Mouse (Mus musculus) neural tube, embryonic 13.5 days (tissue): Measurements from ENCODE around the gene Scrn3. TPM values are rescaled to one million over a fixed set of nuclear protein-coding genes. Genes with fewer than 3 reads are reported as not detected.
A peak's percentile ranks its signal among the peaks of the same experiment; 100 is the strongest.

Experiments
- ATAC-seq: fragments of 200-750 bp; cut with Nextera tagmentation; 2 replicates; pipeline ENCODE4 v1.8.0; 2017; ENCODE audit warnings: low read depth, mild to moderate bottlenecking, moderate TSS enrichment, moderate library complexity
- H3K27ac ChIP-seq: fragments of 300-500 bp; sonication (generic); replicated peaks from 2 replicates; pipeline ENCODE4 v1.5.1; 2015; ENCODE audit warnings: moderate library complexity, mild to moderate bottlenecking, inconsistent platforms
- H3K27me3 ChIP-seq: fragments of 300-500 bp; sonication (generic); 2 replicates; pipeline ENCODE4 v1.6.1; 2015; ENCODE audit warnings: mild to moderate bottlenecking, inconsistent platforms
- H3K36me3 ChIP-seq: fragments of 300-500 bp; sonication (generic); 2 replicates; pipeline ENCODE4 v1.6.1; 2015; ENCODE audit warnings: mild to moderate bottlenecking, inconsistent platforms
- H3K4me1 ChIP-seq: fragments of 300-500 bp; sonication (generic); replicated peaks from 2 replicates; pipeline ENCODE4 v1.6.1; 2015; ENCODE audit warnings: inconsistent platforms
- H3K4me2 ChIP-seq: fragments of 300-500 bp; sonication (generic); 2 replicates; pipeline ENCODE4 v1.6.1; 2015; ENCODE audit warnings: inconsistent platforms, mild to moderate bottlenecking, moderate library complexity
- H3K4me3 ChIP-seq: fragments of 300-500 bp; sonication (generic); 2 replicates; pipeline ENCODE4 v1.5.1; 2015; ENCODE audit warnings: mild to moderate bottlenecking, inconsistent platforms
- H3K9ac ChIP-seq: fragments of 300-500 bp; sonication (generic); 2 replicates; pipeline ENCODE4 v1.6.1; 2015; ENCODE audit warnings: moderate library complexity, mild to moderate bottlenecking, inconsistent platforms
- H3K9me3 ChIP-seq: fragments of 300-500 bp; sonication (generic); 2 replicates; pipeline ENCODE4 v1.6.1; 2016; ENCODE audit warnings: inconsistent platforms
- WGBS: fragments of 180-500 bp; shearing (Covaris S2); methylation state at CpG from one replicate; pipeline ENCODE4 v1.1.7; 2015; 5-methylcytosine and 5-hydroxymethylcytosine counted together
- polyA plus RNA-seq: library from polyadenylated mRNA; unstranded; fragments of >200 nt; fragmentation: Nextera tagmentation; extraction: Ambion mirVana; gene quantifications from 2 replicates; pipeline ENCODE4 v1.2.1, GENCODE M21; 2015

The Scrn3 gene
- polyA plus RNA-seq, 1 experiment from 2014 or later = 9.0 TPM

- Histone ChIP-seq H3K4me1 (0 out of 2 replicates have a peak, but pooled peaks cover 4% of the 10 kb centered on the region), H3K36me3 (peaks cover 47% of the 10 kb centered on the region), H3K27ac (no peak overlapping the region), H3K4me3 (no peak overlapping the region), H3K27me3 (no peaks in the 10 kb centered on the region), H3K9ac (no peak overlapping the region), H3K4me2 (no peak overlapping the region), H3K9me3 (no peaks in the 10 kb centered on the region)
- WGBS = 74% methylated on average over 3 of the region's 3 CpGs
- no peak for ATAC-seq
Observed at GRCm38 (mm10) chr2:73298841-73299240, 13.6 kb upstream of the Scrn3 start.

GRCm38 (mm10) chr2:73301979-73302378 lies 10.4 kb upstream of the Scrn3 start:
- no peak for ATAC-seq
- H3K27ac ChIP-seq = no peak overlapping the region
- no peak overlapping the region for H3K4me3 ChIP-seq
- WGBS = 85% methylated on average over 1 of the region's 1 CpGs
- H3K9me3 ChIP-seq = no peaks in the 10 kb centered on the region
- H3K4me2 ChIP-seq = no peak overlapping the region
- H3K9ac ChIP-seq = no peak overlapping the region
- peaks cover 60% of the 10 kb centered on the region for H3K36me3 ChIP-seq
- no peaks in the 10 kb centered on the region for H3K27me3 ChIP-seq
- 0 out of 2 replicates have a peak, but pooled peaks cover 4% of the 10 kb centered on the region for H3K4me1 ChIP-seq

- H3K27me3 ChIP-seq = no peaks in the 10 kb centered on the region
- no peak overlapping the region for H3K4me2 ChIP-seq
- H3K4me3 ChIP-seq = no peak overlapping the region
- H3K27ac ChIP-seq = no peak overlapping the region
- H3K4me1 ChIP-seq = 0 out of 2 replicates have a peak, but pooled peaks cover 4% of the 10 kb centered on the region
- H3K9ac ChIP-seq = no peak overlapping the region
- H3K36me3 ChIP-seq = peaks cover 67% of the 10 kb centered on the region
- ATAC-seq = no peak
- H3K9me3 ChIP-seq = no peaks in the 10 kb centered on the region
- WGBS = 95% methylated on average over 9 of the region's 9 CpGs
Observed at GRCm38 (mm10) chr2:73302722-73303121, 9.7 kb upstream of the Scrn3 start.

GRCm38 (mm10) chr2:73304506-73304905 lies 7.9 kb upstream of the Scrn3 start:
- peaks cover 77% of the 10 kb centered on the region for H3K36me3 ChIP-seq

GRCm38 (mm10) chr2:73306006-73306405 lies 6.4 kb upstream of the Scrn3 start:
- no peak overlapping the region for H3K9ac ChIP-seq
- H3K4me1 ChIP-seq = peaks cover under 1% of the 10 kb centered on the region; the same call in 1 of the 2 replicates
- no peaks in the 10 kb centered on the region for H3K9me3 ChIP-seq
- no peaks in the 10 kb centered on the region for H3K27me3 ChIP-seq
- H3K4me2 ChIP-seq = no peak overlapping the region
- 91% methylated on average over 7 of the region's 7 CpGs for WGBS
- no peak overlapping the region for H3K27ac ChIP-seq
- H3K4me3 ChIP-seq = no peak overlapping the region
- no peak for ATAC-seq
- H3K36me3 ChIP-seq = peaks cover 78% of the 10 kb centered on the region

More at GRCm38 (mm10) chr2:73304506-73304905, 7.9 kb upstream of the Scrn3 start:
- no peaks in the 10 kb centered on the region for H3K27me3 ChIP-seq
- H3K27ac ChIP-seq = no peak overlapping the region
- 92% methylated on average over 5 of the region's 5 CpGs for WGBS
- H3K9me3 ChIP-seq = no peaks in the 10 kb centered on the region
- no peak for ATAC-seq
- no peak overlapping the region for H3K4me2 ChIP-seq
- no peaks in the 10 kb centered on the region for H3K4me1 ChIP-seq
- no peak overlapping the region for H3K4me3 ChIP-seq
- no peak overlapping the region for H3K9ac ChIP-seq

- Histone ChIP-seq H3K9ac (peak overlapping the region; percentile 67), H3K9me3 (no peaks in the 10 kb centered on the region), H3K27ac (peak overlapping the region; percentile 79), H3K4me1 (peaks cover 14% of the 10 kb centered on the region), H3K36me3 (peaks cover 18% of the 10 kb centered on the region), H3K27me3 (no peaks in the 10 kb centered on the region), H3K4me3 (peak overlapping the region; percentile 78), H3K4me2 (peak overlapping the region; percentile 54)
- ATAC-seq = peak; percentile 54
- WGBS = 46% methylated on average over 14 of the region's 14 CpGs
Observed at GRCm38 (mm10) chr2:73313117-73313501, 708 bp downstream of the Scrn3 start.

GRCm38 (mm10) chr2:73314311-73314710 lies 1.9 kb downstream of the Scrn3 start:
- Histone ChIP-seq H3K27me3 (no peaks in the 10 kb centered on the region), H3K36me3 (peaks cover 8% of the 10 kb centered on the region), H3K9ac (no peak overlapping the region), H3K4me2 (no peak overlapping the region), H3K4me1 (peaks cover 14% of the 10 kb centered on the region), H3K27ac (no peak overlapping the region), H3K4me3 (no peak overlapping the region), H3K9me3 (no peaks in the 10 kb centered on the region)
- WGBS = 90% methylated on average over 3 of the region's 3 CpGs
- ATAC-seq = no peak

GRCm38 (mm10) chr2:73317426-73317825 lies 5.0 kb downstream of the Scrn3 start:
- 93% methylated on average over 9 of the region's 9 CpGs for WGBS
- H3K4me1 ChIP-seq = peaks cover 4% of the 10 kb centered on the region

GRCm38 (mm10) chr2:73319218-73319617 lies 6.8 kb downstream of the Scrn3 start:
- 90% methylated on average over 5 of the region's 5 CpGs for WGBS
- Histone ChIP-seq H3K9me3 (no peaks in the 10 kb centered on the region), H3K27ac (no peak overlapping the region), H3K27me3 (no peaks in the 10 kb centered on the region), H3K4me1 (no peaks in the 10 kb centered on the region), H3K36me3 (no peaks in the 10 kb centered on the region), H3K4me3 (no peak overlapping the region), H3K4me2 (no peak overlapping the region), H3K9ac (no peak overlapping the region)
- no peak for ATAC-seq

More at GRCm38 (mm10) chr2:73317426-73317825, 5.0 kb downstream of the Scrn3 start:
- no peaks in the 10 kb centered on the region for H3K36me3 ChIP-seq
- no peak for ATAC-seq
- H3K9me3 ChIP-seq = no peaks in the 10 kb centered on the region
- H3K27ac ChIP-seq = no peak overlapping the region
- no peak overlapping the region for H3K9ac ChIP-seq
- H3K4me2 ChIP-seq = no peak overlapping the region
- no peaks in the 10 kb centered on the region for H3K27me3 ChIP-seq
- H3K4me3 ChIP-seq = no peak overlapping the region

- Histone ChIP-seq H3K27ac (no peak overlapping the region), H3K36me3 (no peaks in the 10 kb centered on the region), H3K27me3 (no peaks in the 10 kb centered on the region), H3K4me3 (no peak overlapping the region), H3K4me2 (no peak overlapping the region), H3K9me3 (no peaks in the 10 kb centered on the region), H3K4me1 (no peaks in the 10 kb centered on the region), H3K9ac (no peak overlapping the region)
- ATAC-seq = no peak
- 67% methylated on average over 12 of the region's 12 CpGs for WGBS
Observed at GRCm38 (mm10) chr2:73322991-73323390, 10.6 kb downstream of the Scrn3 start.

- Histone ChIP-seq H3K4me3 (no peak overlapping the region), H3K9ac (no peak overlapping the region), H3K27ac (no peak overlapping the region), H3K27me3 (no peaks in the 10 kb centered on the region), H3K4me2 (no peak overlapping the region), H3K9me3 (no peaks in the 10 kb centered on the region), H3K4me1 (no peaks in the 10 kb centered on the region), H3K36me3 (no peaks in the 10 kb centered on the region)
- ATAC-seq = no peak
- WGBS = 76% methylated on average over 5 of the region's 5 CpGs
Observed at GRCm38 (mm10) chr2:73325871-73326270, 13.5 kb downstream of the Scrn3 start.

- H3K4me1 ChIP-seq = no peaks in the 10 kb centered on the region
- 92% methylated on average over 3 of the region's 3 CpGs for WGBS
- no peaks in the 10 kb centered on the region for H3K9me3 ChIP-seq
- H3K36me3 ChIP-seq = no peaks in the 10 kb centered on the region
- H3K4me3 ChIP-seq = no peak overlapping the region
- H3K4me2 ChIP-seq = no peak overlapping the region
- no peaks in the 10 kb centered on the region for H3K27me3 ChIP-seq
- H3K27ac ChIP-seq = no peak overlapping the region
- no peak for ATAC-seq
- H3K9ac ChIP-seq = no peak overlapping the region
Observed at GRCm38 (mm10) chr2:73335949-73336348, 23.5 kb downstream of the Scrn3 start.

GRCm38 (mm10) chr2:73338415-73338814 lies 26.0 kb downstream of the Scrn3 start:
- WGBS = 74% methylated on average over 8 of the region's 8 CpGs
- Histone ChIP-seq H3K4me2 (no peak overlapping the region), H3K4me1 (no peaks in the 10 kb centered on the region), H3K27me3 (no peaks in the 10 kb centered on the region), H3K4me3 (no peak overlapping the region), H3K27ac (no peak overlapping the region), H3K9ac (no peak overlapping the region), H3K36me3 (peaks cover 3% of the 10 kb centered on the region; the same call in 1 of the 2 replicates), H3K9me3 (no peaks in the 10 kb centered on the region)
- no peak for ATAC-seq
